Mouse (Mus musculus): Measurements from ENCODE around the gene Gm20388. TPM values are rescaled to one million over a fixed set of nuclear protein-coding genes. Genes with fewer than 3 reads are reported as not detected.

Gene Gm20388
- polyA plus RNA-seq, 1 experiment from 2014 or later = 12.4 TPM

GRCm38 (mm10) chr8:122001339-122002115, 2090.9 kb downstream of the Gm20388 start:
- 85% methylated on average over 15 of the region's 15 CpGs for WGBS
- Histone ChIP-seq H3K9me3 (ENCODE audit: control insufficient read depth, low read length) (no peaks in the 10 kb centered on the region), H3K4me1 (ENCODE audit: control insufficient read depth, insufficient read depth, low read depth, low read length) (no peaks in the 10 kb centered on the region), H3K4me2 (ENCODE audit: low read length) (no peak overlapping the region), H3K36me3 (ENCODE audit: control insufficient read depth, insufficient read depth, low read length) (peaks cover 33% of the 10 kb centered on the region), H3K27me3 (replicated peaks; ENCODE audit: control insufficient read depth, insufficient read depth, low read length) (no peaks in the 10 kb centered on the region), H3K27ac (ENCODE audit: low read depth, low read length) (no peak overlapping the region), H3K4me3 (ENCODE audit: low read length) (no peak overlapping the region), H3K9ac (ENCODE audit: low read depth, low read length) (no peak overlapping the region)
- ATAC-seq = no peak

GRCm38 (mm10) chr8:122003646-122004045, 2093.0 kb downstream of the Gm20388 start:
- Histone ChIP-seq H3K36me3 (ENCODE audit: control insufficient read depth, insufficient read depth, low read length) (peaks cover 30% of the 10 kb centered on the region), H3K4me2 (ENCODE audit: low read length) (no peak overlapping the region), H3K27ac (ENCODE audit: low read depth, low read length) (no peak overlapping the region), H3K4me3 (ENCODE audit: low read length) (no peak overlapping the region), H3K9me3 (ENCODE audit: control insufficient read depth, low read length) (no peaks in the 10 kb centered on the region), H3K9ac (ENCODE audit: low read depth, low read length) (no peak overlapping the region), H3K27me3 (replicated peaks; ENCODE audit: control insufficient read depth, insufficient read depth, low read length) (no peaks in the 10 kb centered on the region), H3K4me1 (ENCODE audit: control insufficient read depth, insufficient read depth, low read depth, low read length) (no peaks in the 10 kb centered on the region; the same call in 1 of the 2 replicates)
- no peak for ATAC-seq
- 70% methylated on average over 8 of the region's 8 CpGs for WGBS

GRCm38 (mm10) chr8:122004131-122004530, 2093.5 kb downstream of the Gm20388 start:
- Histone ChIP-seq H3K9ac (ENCODE audit: low read depth, low read length) (no peak overlapping the region), H3K4me3 (ENCODE audit: low read length) (no peak overlapping the region), H3K27me3 (replicated peaks; ENCODE audit: control insufficient read depth, insufficient read depth, low read length) (no peaks in the 10 kb centered on the region), H3K4me2 (ENCODE audit: low read length) (no peak overlapping the region), H3K36me3 (ENCODE audit: control insufficient read depth, insufficient read depth, low read length) (peaks cover 25% of the 10 kb centered on the region), H3K4me1 (ENCODE audit: control insufficient read depth, insufficient read depth, low read depth, low read length) (no peaks in the 10 kb centered on the region; the same call in 1 of the 2 replicates), H3K9me3 (ENCODE audit: control insufficient read depth, low read length) (no peaks in the 10 kb centered on the region), H3K27ac (ENCODE audit: low read depth, low read length) (no peak overlapping the region)
- WGBS = 86% methylated on average over 5 of the region's 5 CpGs
- no peak for ATAC-seq

GRCm38 (mm10) chr8:122005422-122006204, 2095.0 kb downstream of the Gm20388 start:
- Histone ChIP-seq H3K9ac (ENCODE audit: low read depth, low read length) (no peak overlapping the region), H3K4me3 (ENCODE audit: low read length) (no peak overlapping the region), H3K36me3 (ENCODE audit: control insufficient read depth, insufficient read depth, low read length) (peaks cover 25% of the 10 kb centered on the region), H3K4me1 (ENCODE audit: control insufficient read depth, insufficient read depth, low read depth, low read length) (no peaks in the 10 kb centered on the region; the same call in 1 of the 2 replicates), H3K27me3 (replicated peaks; ENCODE audit: control insufficient read depth, insufficient read depth, low read length) (no peaks in the 10 kb centered on the region), H3K27ac (ENCODE audit: low read depth, low read length) (no peak overlapping the region), H3K4me2 (ENCODE audit: low read length) (no peak overlapping the region), H3K9me3 (ENCODE audit: control insufficient read depth, low read length) (no peaks in the 10 kb centered on the region)
- ATAC-seq = peak; percentile 28; the same call in 1 of the 2 replicates
- WGBS = 76% methylated on average over 25 of the region's 25 CpGs

DNA sequence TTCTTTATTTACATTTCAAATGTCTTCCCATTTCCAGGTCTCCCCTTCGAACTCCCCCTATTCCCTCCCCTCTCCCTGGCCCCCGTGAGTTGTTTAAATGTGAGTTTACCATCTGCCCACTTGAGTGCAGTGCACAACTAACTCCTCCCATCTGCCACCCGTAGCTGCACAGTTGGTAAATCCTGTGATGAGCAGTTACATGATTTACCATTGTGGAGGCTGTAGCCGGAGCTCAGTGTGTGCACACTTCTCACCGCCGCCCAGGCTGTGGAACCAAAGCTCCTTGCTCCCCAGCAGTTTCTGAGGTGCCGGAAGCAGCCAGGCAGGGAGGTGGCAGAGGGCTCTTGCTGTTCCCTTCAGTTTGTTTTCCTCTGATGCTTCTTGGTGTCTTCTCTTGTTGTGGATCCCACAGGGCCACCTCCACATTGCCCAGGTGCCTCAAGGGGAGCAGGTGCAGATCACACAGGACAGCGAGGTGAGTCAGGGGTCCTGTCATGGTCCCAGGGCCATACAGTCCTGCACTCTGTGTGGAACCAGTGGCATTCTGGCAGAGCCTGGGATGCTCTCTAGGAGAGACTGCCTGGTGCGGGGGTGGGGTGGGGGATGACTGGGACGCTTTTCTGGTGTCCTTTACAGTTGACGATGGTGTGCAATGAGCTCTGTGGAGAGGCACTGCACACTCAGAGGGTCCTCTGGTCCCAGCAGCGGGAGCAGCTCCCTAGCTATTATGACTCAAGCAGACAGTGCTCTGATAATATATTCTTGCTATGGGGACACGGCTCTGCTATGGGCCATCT, 2096.2 kb downstream of the Gm20388 start:
- peak overlapping the region; percentile 12; the same call in 1 of the 2 replicates for H3K4me2 ChIP-seq (ENCODE audit: low read length)
- no peaks in the 10 kb centered on the region for H3K27me3 ChIP-seq (replicated peaks; ENCODE audit: control insufficient read depth, insufficient read depth, low read length)
- no peaks in the 10 kb centered on the region for H3K9me3 ChIP-seq (ENCODE audit: control insufficient read depth, low read length)
- WGBS = 72% methylated on average over 13 of the region's 13 CpGs
- peak overlapping the region; percentile 6; the same call in 1 of the 2 replicates for H3K4me3 ChIP-seq (ENCODE audit: low read length)
- H3K36me3 ChIP-seq (ENCODE audit: control insufficient read depth, insufficient read depth, low read length) = peaks cover 16% of the 10 kb centered on the region
- H3K4me1 ChIP-seq (ENCODE audit: control insufficient read depth, insufficient read depth, low read depth, low read length) = no peaks in the 10 kb centered on the region; the same call in 1 of the 2 replicates
- peak overlapping the region; percentile 51; the same call in 1 of the 2 replicates for H3K27ac ChIP-seq (ENCODE audit: low read depth, low read length)
- ATAC-seq = no peak
- H3K9ac ChIP-seq (ENCODE audit: low read depth, low read length) = peak overlapping the region; percentile 17; the same call in 1 of the 2 replicates

GRCm38 (mm10) chr8:122008395-122008794, 2097.8 kb downstream of the Gm20388 start:
- Histone ChIP-seq H3K9ac (ENCODE audit: low read depth, low read length) (no peak overlapping the region), H3K27ac (ENCODE audit: low read depth, low read length) (no peak overlapping the region), H3K4me1 (ENCODE audit: control insufficient read depth, insufficient read depth, low read depth, low read length) (no peaks in the 10 kb centered on the region; the same call in 1 of the 2 replicates), H3K4me3 (ENCODE audit: low read length) (no peak overlapping the region), H3K4me2 (ENCODE audit: low read length) (no peak overlapping the region), H3K9me3 (ENCODE audit: control insufficient read depth, low read length) (no peaks in the 10 kb centered on the region), H3K27me3 (replicated peaks; ENCODE audit: control insufficient read depth, insufficient read depth, low read length) (no peaks in the 10 kb centered on the region), H3K36me3 (ENCODE audit: control insufficient read depth, insufficient read depth, low read length) (peaks cover 10% of the 10 kb centered on the region; the same call in 1 of the 2 replicates)
- 90% methylated on average over 5 of the region's 5 CpGs for WGBS
- ATAC-seq = no peak

- peaks cover 10% of the 10 kb centered on the region; the same call in 1 of the 2 replicates for H3K36me3 ChIP-seq (ENCODE audit: control insufficient read depth, insufficient read depth, low read length)
Measured at GRCm38 (mm10) chr8:122010638-122011037, 2100.0 kb downstream of the Gm20388 start.

GRCm38 (mm10) chr8:122011066-122011588, 2100.5 kb downstream of the Gm20388 start:
- WGBS = 46% methylated on average over 7 of the region's 7 CpGs
- Histone ChIP-seq H3K9me3 (ENCODE audit: control insufficient read depth, low read length) (no peaks in the 10 kb centered on the region), H3K9ac (ENCODE audit: low read depth, low read length) (no peak overlapping the region), H3K27ac (ENCODE audit: low read depth, low read length) (no peak overlapping the region), H3K4me1 (ENCODE audit: control insufficient read depth, insufficient read depth, low read depth, low read length) (peaks cover 4% of the 10 kb centered on the region), H3K36me3 (ENCODE audit: control insufficient read depth, insufficient read depth, low read length) (peaks cover 10% of the 10 kb centered on the region; the same call in 1 of the 2 replicates), H3K4me2 (ENCODE audit: low read length) (no peak overlapping the region), H3K27me3 (replicated peaks; ENCODE audit: control insufficient read depth, insufficient read depth, low read length) (no peaks in the 10 kb centered on the region), H3K4me3 (ENCODE audit: low read length) (no peak overlapping the region)
- ATAC-seq = no peak

More at GRCm38 (mm10) chr8:122010638-122011037, 2100.0 kb downstream of the Gm20388 start:
- no peak for ATAC-seq
- no peak overlapping the region for H3K9ac ChIP-seq (ENCODE audit: low read depth, low read length)
- H3K27me3 ChIP-seq (replicated peaks; ENCODE audit: control insufficient read depth, insufficient read depth, low read length) = no peaks in the 10 kb centered on the region
- H3K9me3 ChIP-seq (ENCODE audit: control insufficient read depth, low read length) = no peaks in the 10 kb centered on the region
- H3K27ac ChIP-seq (ENCODE audit: low read depth, low read length) = no peak overlapping the region
- no peak overlapping the region for H3K4me2 ChIP-seq (ENCODE audit: low read length)
- peaks cover 4% of the 10 kb centered on the region for H3K4me1 ChIP-seq (ENCODE audit: control insufficient read depth, insufficient read depth, low read depth, low read length)
- no peak overlapping the region for H3K4me3 ChIP-seq (ENCODE audit: low read length)
- WGBS = 90% methylated on average over 5 of the region's 5 CpGs
